In genomic region chr10:117925186-117925585, GRCm38 (mm10) we compare ENCODE assay signal across 18 mouse cellular contexts.
A peak's percentile ranks its signal among the peaks of the same experiment; 100 is the strongest.
DNase-seq lines count a peak whose midpoint lies in the region; ATAC-seq lines count a peak whose summit lies in the region.
"Had no signal": no experiment of that assay in that cellular context is flagged by ENCODE, and none has a peak within 500 bp of the region (broad histone marks: within the 10 kb centered on the region; RNA-seq: fewer than 3 reads in every experiment).

No protein-coding gene starts in this region.

- DNase-seq in CD4-positive, CD25-positive, alpha-beta regulatory T cell, adult 2 months (ENCODE audit: low read depth, low spot score): peak; percentile 24
- peak; percentile 18 for DNase-seq in ES-CJ7 (ENCODE audit: low read depth, low spot score)
- DNase-seq in induced T-regulatory cell, adult 2 months (ENCODE audit: low read depth): peak; percentile 66
- DNase-seq in cerebellum, adult 9-11 months: no peak
- no peak for DNase-seq in heart, adult 11 months
- DNase-seq in thymus, postnatal 14 days: no peak
- DNase-seq: adrenal gland, postnatal 14 days; cerebellum, adult 11 months; cerebellum, adult 8-10 months; cerebellum, postnatal 14 days; forebrain, postnatal 0 days; gastrocnemius, adult 2 months; gastrocnemius, postnatal 14 days; heart, postnatal 10 days had no signal

- ATAC-seq in monocyte, adult 5-6 weeks (replicated peaks; ENCODE audit: insufficient number of reproducible peaks, low FRiP score, low TSS enrichment, poor library complexity, severe bottlenecking): 0 out of 2 replicates have a peak, but pooled peaks have one; percentile 18
- ATAC-seq: forebrain, embryonic 14.5 days; forebrain, postnatal 0 days; hindbrain, embryonic 16.5 days; intestine, postnatal 0 days had no signal

Comparison
In these comparisons a context has a peak if more than half of its experiments do, and no peak if none do; other contexts are left out.
1. DNase-seq: peak in CD4-positive, CD25-positive, alpha-beta regulatory T cell, adult 2 months (single experiment), ES-CJ7 (single experiment) and induced T-regulatory cell, adult 2 months (single experiment); none in cerebellum, adult 9-11 months (single experiment), heart, adult 11 months (single experiment) and thymus, postnatal 14 days (single experiment).